Mouse (Mus musculus) bone marrow, adult 2 months (tissue): ENCODE measurements at regions not wholly inside any gene's neighbourhood (a gene's known extent, or its start where the extent isn't known, plus 50 kb on each side); places are given as distances from the start of the nearest gene placed in this dataset.

Source experiments
- H3K27ac ChIP-seq: fragments of 200-500 bp; 2 replicates; pipeline ENCODE4 v1.5.1; 2012; ENCODE audit warnings: low read depth, mild to moderate bottlenecking, control low read depth, inconsistent platforms, low read length; ENCODE audit not compliant: control insufficient read depth, poor library complexity, insufficient read depth
- H3K4me1 ChIP-seq: fragments of 200-500 bp; 2 replicates; pipeline ENCODE4 v1.6.1; 2011; ENCODE audit warnings: low read length; ENCODE audit not compliant: control insufficient read depth, insufficient read depth
- H3K4me3 ChIP-seq: fragments of 200-500 bp; replicated peaks from 2 replicates; pipeline ENCODE3; 2011; ENCODE audit warnings: mild to moderate bottlenecking, low read depth, low read length, control low read depth; ENCODE audit not compliant: control insufficient read depth
- CTCF ChIP-seq: fragments of 200-500 bp; IDR thresholded peaks from 2 replicates; pipeline ENCODE4 v1.5.1; 2011; ENCODE audit warnings: low read length, control low read depth; ENCODE audit not compliant: control insufficient read depth, insufficient read depth
- POLR2A ChIP-seq: fragments of 200-500 bp; IDR thresholded peaks from 2 replicates; pipeline ENCODE4 v1.6.1; 2011; ENCODE audit warnings: low read depth, mild to moderate bottlenecking, control low read depth, low read length, borderline replicate concordance; ENCODE audit not compliant: control insufficient read depth
- WGBS: fragments of 180-500 bp; shearing (Covaris S2); methylation state at CpG from one replicate; pipeline ENCODE4 v1.1.7; 2018; 5-methylcytosine and 5-hydroxymethylcytosine counted together

- TF ChIP-seq CTCF = no peak
- no peak for TF ChIP-seq POLR2A
- Histone ChIP-seq H3K4me1 (no peaks in the 10 kb centered on the region), H3K4me3 (no peak overlapping the region), H3K27ac (no peak overlapping the region)
- 79% methylated on average over 5 of the region's 5 CpGs for WGBS
Measured at GRCm38 (mm10) chr11:24628619-24629018, 550.8 kb downstream of the Bcl11a start.

- no peak overlapping the region for H3K27ac ChIP-seq
- TF ChIP-seq CTCF (no peak), POLR2A (no peak)
- 61% methylated on average over 4 of the region's 4 CpGs for WGBS
- H3K4me3 ChIP-seq = no peak overlapping the region
- no peaks in the 10 kb centered on the region for H3K4me1 ChIP-seq
Measured at GRCm38 (mm10) chr11:24629431-24629830, 551.6 kb downstream of the Bcl11a start.

- WGBS = 55% methylated on average over 1 of the region's 1 CpGs
- TF ChIP-seq CTCF = no peak
- TF ChIP-seq POLR2A = no peak
- H3K27ac ChIP-seq = no peak overlapping the region
- H3K4me3 ChIP-seq = no peak overlapping the region
- no peaks in the 10 kb centered on the region for H3K4me1 ChIP-seq
Measured at GRCm38 (mm10) chr11:24630403-24630900, 552.6 kb downstream of the Bcl11a start.

- Histone ChIP-seq H3K4me1 (no peaks in the 10 kb centered on the region), H3K27ac (no peak overlapping the region), H3K4me3 (no peak overlapping the region)
- 81% methylated on average over 2 of the region's 2 CpGs for WGBS
- TF ChIP-seq CTCF (no peak), POLR2A (no peak)
Measured at GRCm38 (mm10) chr11:24631651-24632050, 553.8 kb downstream of the Bcl11a start.

DNA sequence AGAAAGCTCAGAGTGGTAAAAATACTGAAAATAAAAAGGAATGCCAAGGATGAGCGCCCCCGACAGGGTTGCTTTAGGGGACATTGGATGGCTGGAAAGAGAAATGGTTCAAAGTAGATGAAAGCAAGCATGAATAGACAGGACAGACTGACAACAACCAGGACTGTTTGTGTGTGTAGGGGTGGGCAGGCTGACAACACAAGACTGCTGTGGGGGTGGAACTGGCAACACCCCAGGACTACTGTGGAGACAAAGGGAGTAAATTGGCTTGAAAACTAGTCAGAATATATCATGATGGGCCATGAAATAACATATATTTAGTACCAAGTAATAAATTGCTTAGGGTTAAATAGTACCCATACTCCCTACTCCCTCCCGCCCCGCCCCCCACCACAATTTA is 558.9 kb downstream of the Bcl11a start:
- H3K4me3 ChIP-seq = no peak overlapping the region
- TF ChIP-seq POLR2A (no peak), CTCF (no peak)
- WGBS = 84% methylated on average over 4 of the region's 4 CpGs
- no peaks in the 10 kb centered on the region for H3K4me1 ChIP-seq
- H3K27ac ChIP-seq = no peak overlapping the region

GRCm38 (mm10) chr11:24643439-24644109 is 565.7 kb downstream of the Bcl11a start:
- no peak for TF ChIP-seq CTCF
- H3K4me1 ChIP-seq = no peaks in the 10 kb centered on the region
- no peak overlapping the region for H3K27ac ChIP-seq
- WGBS = 77% methylated on average over 11 of the region's 11 CpGs
- no peak overlapping the region for H3K4me3 ChIP-seq

- no peak for TF ChIP-seq CTCF
- no peak for TF ChIP-seq POLR2A
- WGBS = 61% methylated on average over 3 of the region's 3 CpGs
- Histone ChIP-seq H3K27ac (no peak overlapping the region), H3K4me3 (no peak overlapping the region), H3K4me1 (no peaks in the 10 kb centered on the region)
Measured at GRCm38 (mm10) chr11:24652852-24653251, 575.0 kb downstream of the Bcl11a start.

GRCm38 (mm10) chr11:24664082-24664481 is 586.2 kb downstream of the Bcl11a start:
- no peak overlapping the region for H3K27ac ChIP-seq
- WGBS = 85% methylated on average over 4 of the region's 4 CpGs
- no peaks in the 10 kb centered on the region for H3K4me1 ChIP-seq
- no peak overlapping the region for H3K4me3 ChIP-seq
- TF ChIP-seq CTCF (no peak), POLR2A (no peak)

- no peak overlapping the region for H3K27ac ChIP-seq
- TF ChIP-seq POLR2A = no peak
- TF ChIP-seq CTCF = no peak
- WGBS = 78% methylated on average over 2 of the region's 2 CpGs
Measured at GRCm38 (mm10) chr11:24665310-24665709, 587.5 kb downstream of the Bcl11a start.

More at GRCm38 (mm10) chr11:24665310-24665709, 587.5 kb downstream of the Bcl11a start:
- Histone ChIP-seq H3K4me1 (no peaks in the 10 kb centered on the region), H3K4me3 (no peak overlapping the region)
